Mouse (Mus musculus) adrenal gland, postnatal 10 days (tissue): ENCODE results near the gene Chd1. TPM values are rescaled to one million over a fixed set of nuclear protein-coding genes. Genes with fewer than 3 reads are reported as not detected.

Experiments used
- DNase-seq: peaks from one replicate; pipeline ENCODE4 v3.0.0; 2021; ENCODE audit warnings: mixed read lengths
- long read RNA-seq, 2 experiments: library from polyadenylated mRNA; stranded (forward); transcript quantifications; one replicate each; pipeline ENCODE4 v2.0.0; 2021
- total RNA-seq, 2 experiments: library from RNA; stranded (reverse); gene quantifications; 2 replicates each; pipeline ENCODE4 v1.2.3; 2021

Gene Chd1
- total RNA-seq, result 10 to 100 TPM; 36.6 to 47.1 TPM
- long read RNA-seq, experiment 1, full-length matches to known transcripts, result 2 of 21 reads
- long read RNA-seq, experiment 1, partial matches to known transcripts, result 17 of 21 reads
- long read RNA-seq, experiment 1, other reads (novel, unspliced or antisense), result 2 of 21 reads
- long read RNA-seq, experiment 2, full-length matches to known transcripts, result 3 of 12 reads
- long read RNA-seq, experiment 2, partial matches to known transcripts, result 3 of 12 reads
- long read RNA-seq, experiment 2, other reads (novel, unspliced or antisense), result 6 of 12 reads

DNA sequence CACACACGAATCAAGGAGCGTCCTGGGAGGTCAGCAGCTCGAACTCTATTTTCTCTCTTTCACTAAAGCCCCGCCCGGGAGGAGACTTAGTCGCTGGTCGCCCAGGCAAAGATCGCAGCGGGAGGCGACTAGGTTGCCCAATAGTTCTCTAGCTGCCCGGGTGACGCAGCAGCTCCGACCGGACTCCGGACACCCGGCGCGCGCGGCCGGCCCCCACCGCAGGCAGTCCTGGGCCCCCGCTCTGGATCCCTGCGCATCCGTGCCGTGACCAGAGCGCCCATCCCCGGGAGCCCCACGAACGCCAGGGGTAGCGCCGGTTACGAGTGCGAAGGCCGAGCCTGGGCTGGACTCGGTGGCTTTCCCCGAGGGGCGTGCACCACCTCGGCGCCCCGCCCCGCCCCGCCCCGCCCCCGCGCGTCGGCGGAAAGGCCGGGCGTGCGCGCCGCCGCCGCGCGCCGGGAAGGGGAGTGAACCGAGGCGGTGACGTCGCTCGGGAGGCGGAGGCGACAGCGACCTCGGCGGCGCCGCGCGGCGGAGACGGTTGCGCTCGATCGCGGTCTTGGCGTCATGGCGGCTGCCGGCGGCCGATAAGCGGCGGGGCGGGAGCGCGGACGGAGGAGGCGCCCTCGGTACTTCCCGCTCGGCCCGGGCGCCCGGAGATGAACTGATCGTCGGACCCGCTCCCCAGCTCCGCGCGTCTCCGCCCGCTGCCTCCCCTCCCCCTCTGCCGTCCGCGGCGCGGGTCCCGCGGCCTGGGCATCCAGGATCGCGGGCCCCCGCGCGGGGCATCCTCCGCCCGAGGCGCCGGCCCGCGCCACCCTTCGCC lies at the start of gene Chd1:
Gene Chd1, plus strand, starts transcription at position 493 of the 826 bp plus-strand sequence.
- peak; percentile 94 for DNase-seq

DNA sequence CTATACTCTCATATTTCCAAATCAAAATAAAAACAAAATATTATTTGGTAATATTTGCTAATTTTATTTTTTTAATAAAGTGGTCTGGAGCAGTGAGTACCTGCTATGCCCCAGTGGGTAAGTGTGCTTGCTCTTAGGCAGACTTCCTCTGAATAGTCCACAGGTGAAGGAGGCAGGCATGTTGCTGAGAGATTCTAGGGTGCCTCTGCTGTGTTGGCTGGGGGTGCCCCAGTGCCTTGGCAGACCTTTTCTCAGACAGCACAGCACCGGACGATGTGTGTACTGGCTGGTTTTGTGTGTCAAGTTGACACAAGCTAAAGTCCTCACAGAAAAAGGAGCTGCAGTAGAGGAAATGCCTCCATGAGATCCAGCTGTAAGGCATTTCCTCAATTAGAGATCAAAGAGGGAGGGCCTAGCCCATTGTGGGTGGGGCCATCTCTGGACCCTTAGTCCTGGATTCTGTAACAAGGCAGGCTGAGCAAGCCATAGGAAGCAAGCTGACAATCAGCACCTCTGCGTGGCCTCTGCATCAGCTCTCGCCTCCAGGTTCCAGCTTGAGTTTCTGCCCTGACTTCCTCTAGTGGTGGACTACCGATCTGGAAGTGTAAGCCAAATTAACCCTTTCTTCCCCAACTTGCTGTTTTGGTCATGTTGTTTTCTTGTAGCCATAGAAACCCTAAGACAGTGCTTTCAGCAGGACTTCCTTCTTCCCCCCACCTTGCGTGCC lies 47.7 kb upstream of the Chd1 start:
- DNase-seq, result no peak

DNA sequence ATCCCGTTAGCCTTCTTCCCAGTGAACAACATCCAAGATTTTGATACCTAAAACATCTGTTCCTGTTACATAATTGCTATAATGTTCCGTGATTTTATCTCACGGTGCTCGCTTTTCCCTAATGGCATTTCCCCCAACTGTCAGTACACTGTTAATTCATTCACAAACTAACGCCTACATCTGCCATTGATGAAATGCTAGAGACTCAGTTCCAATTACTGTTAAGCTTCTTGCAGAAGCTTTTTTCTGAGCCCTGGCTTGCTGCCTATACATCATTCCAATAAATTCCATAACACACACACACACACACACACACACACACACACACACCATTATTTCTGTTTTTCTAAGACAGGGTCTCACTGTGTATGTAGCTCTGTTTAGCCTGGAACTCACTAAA lies 31.9 kb upstream of the Chd1 start:
- DNase-seq, result no peak

- no peak for DNase-seq
Observed at GRCm38 (mm10) chr17:15677970-15678645, 26.7 kb upstream of the Chd1 start.

- DNase-seq, result no peak
Observed at GRCm38 (mm10) chr17:15679966-15680630, 24.7 kb upstream of the Chd1 start.

- no peak for DNase-seq
Observed at GRCm38 (mm10) chr17:15680661-15681060, 24.1 kb upstream of the Chd1 start.

DNA sequence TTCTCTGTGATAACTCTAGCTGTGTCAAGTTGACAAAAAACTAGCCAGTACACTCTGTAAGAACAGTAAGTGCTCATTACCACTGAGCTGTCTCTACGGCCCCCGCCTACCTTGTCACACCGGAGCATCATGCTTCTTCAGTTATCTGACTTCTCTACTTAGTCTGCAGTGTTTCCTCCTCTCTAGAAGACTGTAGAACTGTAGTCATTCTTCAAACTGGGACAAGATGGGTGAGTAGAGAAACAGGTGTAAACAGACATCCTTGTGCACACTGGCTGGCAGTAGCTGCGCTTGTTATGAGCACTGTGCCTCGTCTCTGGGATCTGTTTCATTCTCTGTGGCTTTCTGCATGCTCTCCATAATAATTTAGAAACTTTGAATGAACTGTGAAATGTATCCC lies 18.4 kb upstream of the Chd1 start:
- no peak for DNase-seq

GRCm38 (mm10) chr17:15690304-15690703 lies 14.5 kb upstream of the Chd1 start:
- no peak for DNase-seq

DNA sequence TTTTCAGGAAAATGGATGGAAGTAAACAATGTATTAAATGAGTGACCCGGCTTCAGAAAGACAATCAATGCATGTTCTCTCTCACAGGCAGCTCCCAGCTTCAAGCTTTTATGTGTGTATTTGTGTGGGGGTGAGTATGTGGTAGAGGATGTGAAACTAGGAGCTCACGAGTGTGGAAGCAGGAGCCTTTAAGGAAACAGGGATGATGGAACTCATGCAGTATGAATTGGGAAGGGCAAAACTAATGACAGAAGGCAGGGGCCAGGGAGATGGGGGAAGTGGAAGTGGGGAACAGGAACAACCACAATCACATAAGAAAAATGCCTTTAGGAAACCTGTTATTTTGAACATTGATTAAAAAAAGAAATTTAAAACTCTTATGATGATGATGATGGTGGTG lies 9.2 kb upstream of the Chd1 start:
- DNase-seq, result no peak

- DNase-seq, result no peak
Observed at GRCm38 (mm10) chr17:15698956-15699355, 5.8 kb upstream of the Chd1 start.

DNA sequence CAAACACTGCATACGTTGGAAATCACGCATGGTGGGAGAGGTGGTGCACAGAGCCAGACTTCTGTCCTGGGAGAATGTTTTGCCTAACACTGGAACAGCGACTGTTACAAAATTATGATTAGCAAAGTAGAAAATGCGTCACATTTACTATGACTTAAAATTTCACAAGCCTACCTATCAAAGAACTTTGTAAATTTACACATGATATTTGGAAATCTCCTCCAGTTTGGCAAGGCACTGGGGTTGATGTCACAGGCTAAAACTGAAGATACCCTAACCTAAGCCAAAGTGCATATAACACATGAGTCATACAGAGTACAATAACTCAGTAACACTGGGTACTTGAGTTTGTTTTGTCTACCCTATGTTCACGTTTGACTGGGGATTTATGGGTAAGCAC lies 3.3 kb upstream of the Chd1 start:
- peak; percentile 15 for DNase-seq

- no peak for DNase-seq
Observed at GRCm38 (mm10) chr17:15704158-15704474, 651 bp upstream of the Chd1 start.

GRCm38 (mm10) chr17:15705303-15706284 lies 827 bp downstream of the Chd1 start:
- DNase-seq, result peak; percentile 63

- DNase-seq, result no peak
Observed at GRCm38 (mm10) chr17:15714507-15714906, 9.7 kb downstream of the Chd1 start.

GRCm38 (mm10) chr17:15715013-15715902 lies 10.5 kb downstream of the Chd1 start:
- DNase-seq, result peak; percentile 30

DNA sequence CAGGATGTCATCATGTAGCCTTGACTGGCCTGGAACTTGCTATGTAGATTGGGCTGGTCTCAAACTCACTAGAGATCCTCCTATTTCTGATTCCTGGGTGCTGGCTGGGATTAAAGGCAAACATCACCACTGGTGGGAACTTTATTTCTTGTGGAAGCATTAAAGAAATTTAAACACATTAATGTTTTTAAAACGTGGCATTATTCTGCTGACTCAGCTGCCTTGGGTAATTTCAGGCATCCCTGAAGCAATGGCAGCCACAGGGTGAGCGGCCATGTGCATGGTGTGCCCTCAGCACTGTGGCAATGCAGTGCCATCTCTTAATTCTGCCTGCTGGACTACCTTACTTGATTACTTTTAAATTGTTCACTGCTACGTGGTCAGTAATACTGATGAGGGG lies 11.2 kb downstream of the Chd1 start:
- no peak for DNase-seq

DNA sequence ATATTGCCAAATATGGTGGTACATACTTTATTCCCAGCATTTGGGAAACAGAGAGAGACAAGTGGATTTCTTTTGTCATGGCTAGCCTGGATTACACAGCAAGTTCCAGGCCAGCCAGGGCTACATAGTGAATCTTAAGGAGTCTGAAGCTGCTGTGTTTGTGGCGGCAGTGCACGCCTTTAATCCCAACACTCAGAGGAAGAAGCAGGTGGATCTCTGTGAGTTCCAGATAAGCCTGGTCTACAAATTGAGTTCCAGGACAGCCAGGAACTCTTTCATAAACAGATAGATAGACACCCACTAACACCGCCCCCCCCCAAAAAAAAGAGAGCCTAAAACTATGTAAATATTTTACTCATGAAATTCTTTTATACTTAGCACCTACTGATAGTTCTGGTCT lies 16.1 kb downstream of the Chd1 start:
- DNase-seq, result no peak

DNA sequence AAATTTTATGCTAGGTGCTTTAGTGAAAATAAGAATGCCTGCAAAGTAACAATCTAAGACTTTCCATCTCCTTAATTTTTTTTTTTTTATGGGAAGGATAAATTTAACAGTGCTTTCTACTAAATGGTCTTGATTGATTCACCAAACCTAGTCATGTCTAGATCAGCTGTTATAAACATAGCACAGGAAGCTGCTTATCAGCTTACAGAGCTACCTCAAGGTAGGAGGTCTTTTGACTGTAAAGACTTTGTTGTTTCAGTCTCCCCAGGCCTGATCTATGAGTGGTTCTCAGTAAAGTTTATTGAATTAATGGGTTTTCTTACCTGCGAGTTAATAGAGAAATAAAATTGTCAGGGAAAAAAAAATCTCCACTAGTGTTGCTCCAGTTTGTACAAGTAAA lies 18.5 kb downstream of the Chd1 start:
- DNase-seq, result no peak

- peak; percentile 43 for DNase-seq
Observed at GRCm38 (mm10) chr17:15723866-15724475, 19.2 kb downstream of the Chd1 start.
